Mouse (Mus musculus) gastrocnemius, adult 2 months (tissue): ENCODE measurements around the gene Tmem198. TPM values are rescaled to one million over a fixed set of nuclear protein-coding genes. Genes with fewer than 3 reads are reported as not detected.

Experiments
- DNase-seq: peaks from one replicate; pipeline ENCODE4 v3.0.0; 2022
- H3K27ac ChIP-seq: fragments of 200-600 bp; 2 replicates; pipeline ENCODE4 v1.8.1; 2022; ENCODE audit warnings: mild to moderate bottlenecking
- H3K4me3 ChIP-seq: fragments of 200-600 bp; 2 replicates; pipeline ENCODE4 v1.8.1; 2022; ENCODE audit warnings: mild to moderate bottlenecking, moderate library complexity
- CTCF ChIP-seq: fragments of 200-600 bp; IDR thresholded peaks from 2 replicates; pipeline ENCODE4 v1.8.1; 2022; ENCODE audit warnings: antibody characterized with exemption, mild to moderate bottlenecking, moderate library complexity
- intact Hi-C: fragments of 180-260 bp; cut with DNase I; formaldehyde crosslinking; loops from one replicate; pipeline ENCODE4 v1.15.1; 2025
- total RNA-seq, 2 experiments: library from RNA; stranded (reverse); gene quantifications; 2 replicates each; pipeline ENCODE4 v1.2.3; 2021

Gene Tmem198
- total RNA-seq, 2 experiments from 2014 or later = not detected

GRCm38 (mm10) chr1:75503651-75503980 lies 24.3 kb downstream of the Tmem198 start:
- intact Hi-C loops = no loop called here
- TF ChIP-seq CTCF = no peak
- Histone ChIP-seq H3K27ac (no peak overlapping the region), H3K4me3 (no peak overlapping the region)
- DNase-seq = no peak

DNA sequence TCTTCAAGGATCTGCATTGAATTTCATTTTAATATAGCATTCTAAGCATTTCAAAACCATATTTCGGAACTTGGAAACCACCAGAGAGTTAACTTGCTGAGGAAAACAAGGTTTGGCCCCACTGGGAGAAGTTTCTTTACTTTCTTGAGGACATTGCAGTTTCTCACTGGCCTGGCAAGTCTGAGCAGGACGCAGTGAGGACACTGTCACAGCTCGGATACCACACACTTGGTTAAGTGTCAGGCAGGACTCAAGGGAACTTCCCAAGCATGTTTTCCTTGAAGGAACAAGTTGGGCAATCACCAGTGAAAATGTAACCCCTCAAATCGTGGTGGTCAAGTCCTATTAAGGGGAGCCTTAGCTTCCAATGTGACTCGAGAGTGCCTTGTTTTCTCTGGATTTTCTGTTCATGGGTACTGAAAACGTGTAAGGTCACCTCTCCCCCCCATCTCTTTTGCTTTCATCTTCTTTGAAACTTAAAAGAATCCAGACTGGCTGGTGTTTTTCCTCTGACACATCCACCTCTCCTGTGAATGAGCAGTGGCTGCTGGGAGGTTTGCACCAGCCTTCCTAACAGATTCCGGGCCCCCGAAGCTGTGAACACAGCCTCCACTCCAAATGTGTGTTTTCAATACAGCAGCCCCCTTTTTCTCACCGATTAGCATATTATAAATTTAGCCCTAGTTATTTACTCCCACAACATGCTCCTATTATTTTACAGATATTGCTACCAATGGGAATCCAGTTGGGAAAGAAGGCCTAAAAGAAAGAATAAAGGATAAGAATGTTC lies 25.1 kb downstream of the Tmem198 start:
- intact Hi-C loops = loop anchor here (1.0 to 5.0 kb wide), 2 partner anchors 22 to 43 kb away; partner anchors contain the start of gene Slc4a3
- Histone ChIP-seq H3K4me3 (peak overlapping the region; percentile 82), H3K27ac (peak overlapping the region; percentile 92)
- no peak for DNase-seq
- TF ChIP-seq CTCF = no peak

GRCm38 (mm10) chr1:75505159-75505955 lies 26.0 kb downstream of the Tmem198 start:
- intact Hi-C loops = loop anchor here (5.0 kb wide), 1 partner anchor 42 kb away; the partner anchor contains the start of gene Slc4a3
- peak overlapping the region; percentile 92 for H3K27ac ChIP-seq
- H3K4me3 ChIP-seq = peak overlapping the region; percentile 82
- DNase-seq = peak; percentile 87
- TF ChIP-seq CTCF = no peak

DNA sequence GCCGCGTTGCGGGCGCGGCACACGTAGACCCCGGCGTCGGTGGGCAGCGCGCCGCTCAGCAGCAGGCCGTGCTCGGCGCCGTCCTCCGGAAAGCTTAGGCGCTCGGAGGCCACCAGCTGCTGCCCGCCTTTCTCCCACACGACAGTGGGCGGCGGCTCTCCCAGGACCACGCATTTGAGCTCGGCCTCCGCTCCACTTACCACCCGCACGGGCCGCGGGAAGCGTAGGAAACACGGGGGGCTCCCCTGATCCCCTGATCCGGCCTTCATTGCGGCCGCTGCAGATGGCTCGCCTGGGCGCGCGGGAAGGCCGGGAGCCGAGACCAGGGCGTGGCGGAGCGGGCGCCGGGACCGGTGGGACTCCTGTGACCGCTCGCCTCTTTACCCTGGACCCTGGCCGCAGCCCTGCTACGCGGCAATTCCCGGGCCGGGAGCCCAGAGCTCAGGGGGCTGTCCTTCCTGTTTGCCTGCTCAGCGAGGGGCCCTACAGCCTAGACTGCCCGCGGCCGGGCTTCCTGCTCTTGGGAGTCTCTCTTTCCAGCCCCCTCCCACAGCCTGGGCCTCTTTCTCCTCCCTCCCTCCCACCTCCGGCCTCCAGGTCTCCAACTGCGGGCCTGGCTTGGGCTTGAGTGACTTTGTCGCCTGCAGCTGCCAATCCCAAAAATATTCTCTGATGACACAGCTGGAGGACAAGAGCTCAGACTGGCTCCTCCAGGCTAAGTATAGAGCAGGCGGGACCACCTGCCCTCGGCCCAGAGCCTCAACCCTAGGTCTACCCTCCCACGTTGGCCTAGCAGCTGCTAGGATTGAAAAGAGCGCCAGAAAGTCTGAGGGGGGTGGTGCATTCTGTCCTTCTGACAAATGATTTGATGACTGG lies 26.9 kb downstream of the Tmem198 start, which contains the start of gene Obsl1:
Gene Obsl1 (minus strand): TSS at position 497 of the 876 bp plus-strand sequence.
- Histone ChIP-seq H3K4me3 (peak within 1 kb of the TSS; percentile 82), H3K27ac (peak within 1 kb of the TSS; percentile 92)
- DNase-seq = peak; percentile 84
- intact Hi-C loops = loop anchor here (5.0 kb wide), 1 partner anchor 41 kb away; the partner anchor contains the start of gene Slc4a3
- no peak for TF ChIP-seq CTCF

DNA sequence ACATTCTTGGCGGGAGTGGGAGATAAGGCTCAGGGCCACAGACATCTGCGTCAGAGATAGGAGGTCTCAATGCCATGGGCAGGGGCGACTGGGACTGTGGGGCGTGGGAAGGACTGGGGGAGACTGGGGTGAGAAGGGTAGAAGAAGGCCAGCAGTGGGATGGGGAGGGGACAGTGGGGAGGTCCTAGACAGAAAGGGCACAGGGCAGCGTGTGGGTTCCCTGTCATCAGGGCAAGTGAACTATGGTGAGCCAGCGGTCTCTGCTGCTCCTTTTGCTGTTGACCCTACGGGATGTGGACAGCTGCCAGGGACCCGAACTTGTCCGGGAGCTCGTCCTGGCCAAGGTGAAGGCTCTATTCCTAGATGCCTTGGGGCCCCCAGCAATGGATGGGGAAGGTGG lies 27.7 kb downstream of the Tmem198 start, which contains the start of gene Inha:
Gene Inha (plus strand): TSS at position 72 of the 400 bp plus-strand sequence.
- no peak for TF ChIP-seq CTCF
- Histone ChIP-seq H3K27ac (peak within 1 kb of the TSS; percentile 92), H3K4me3 (peak within 1 kb of the TSS; percentile 82)
- no peak for DNase-seq
- intact Hi-C loops = loop anchor here (5.0 kb wide), 1 partner anchor 40 kb away; the partner anchor contains the start of gene Slc4a3

- Histone ChIP-seq H3K27ac (no peak overlapping the region), H3K4me3 (no peak overlapping the region)
- no peak for DNase-seq
- no peak for TF ChIP-seq CTCF
- intact Hi-C loops = loop anchor here (5.0 kb wide), 1 partner anchor 38 kb away; the partner anchor contains the start of gene Slc4a3
Measured at GRCm38 (mm10) chr1:75509586-75509985, 30.3 kb downstream of the Tmem198 start.

- no peak for TF ChIP-seq CTCF
- intact Hi-C loops = no loop called here
- DNase-seq = no peak
- H3K27ac ChIP-seq = no peak overlapping the region
- H3K4me3 ChIP-seq = no peak overlapping the region
Measured at GRCm38 (mm10) chr1:75510154-75510553, 30.8 kb downstream of the Tmem198 start.

GRCm38 (mm10) chr1:75511437-75512210 lies 32.3 kb downstream of the Tmem198 start:
- intact Hi-C loops = no loop called here
- TF ChIP-seq CTCF = no peak
- Histone ChIP-seq H3K27ac (peak overlapping the region; percentile 63), H3K4me3 (no peak overlapping the region)
- no peak for DNase-seq

DNA sequence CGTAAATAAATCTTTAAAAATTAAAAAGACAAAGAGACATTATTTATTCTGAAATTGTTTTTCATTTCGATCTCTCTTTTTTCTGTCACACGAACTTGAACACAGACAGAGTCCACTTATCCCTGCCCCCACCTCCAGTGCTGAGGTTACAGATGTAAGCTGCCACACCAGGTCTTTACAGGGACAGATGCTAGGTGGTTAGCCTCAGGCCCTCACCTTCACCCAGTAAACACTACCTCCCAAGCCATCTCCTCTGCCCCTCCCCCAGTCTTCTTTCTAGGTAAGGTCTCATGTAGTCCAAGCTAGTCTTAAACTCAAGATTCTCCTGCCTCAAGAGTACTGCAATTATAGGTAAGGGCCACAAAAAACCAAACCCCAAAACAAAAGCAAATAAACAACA lies 33.2 kb downstream of the Tmem198 start:
- intact Hi-C loops = no loop called here
- Histone ChIP-seq H3K27ac (no peak overlapping the region), H3K4me3 (no peak overlapping the region)
- DNase-seq = no peak
- no peak for TF ChIP-seq CTCF

DNA sequence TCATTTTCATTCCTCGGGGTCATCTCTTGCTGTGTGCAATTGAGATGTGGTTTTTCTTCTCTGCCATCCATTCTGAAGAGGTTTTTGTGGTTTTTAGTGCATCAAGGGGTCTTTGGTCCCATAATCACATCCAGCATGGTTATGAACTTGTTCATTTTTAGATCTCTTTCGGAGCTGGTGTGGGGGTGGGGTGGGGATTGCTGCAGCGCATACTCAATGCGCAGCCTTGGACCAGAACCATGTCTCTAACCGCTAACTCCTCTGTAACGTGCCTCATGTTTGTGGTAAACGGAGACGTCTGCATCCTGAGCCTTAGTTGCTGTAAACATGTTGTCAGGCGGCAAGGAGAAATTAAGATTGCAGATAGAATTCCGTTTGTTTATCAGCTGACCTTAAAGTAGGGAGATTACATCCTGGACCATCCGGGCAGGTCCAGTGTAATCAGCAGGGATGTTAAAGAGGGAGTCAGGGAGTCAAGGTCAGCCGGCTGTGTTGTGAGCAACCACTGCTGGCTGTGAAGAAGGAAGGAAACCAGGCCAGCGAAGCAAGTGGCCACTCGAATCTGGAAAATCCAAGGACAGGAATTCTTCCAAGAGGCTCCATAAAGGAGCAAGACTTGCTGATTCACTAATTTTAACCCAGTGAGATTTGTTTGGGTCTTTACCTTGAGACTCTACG lies 37.5 kb downstream of the Tmem198 start:
- no peak for DNase-seq
- no peak for TF ChIP-seq CTCF
- no peak overlapping the region for H3K27ac ChIP-seq
- H3K4me3 ChIP-seq = no peak overlapping the region
- intact Hi-C loops = no loop called here

- H3K4me3 ChIP-seq = no peak overlapping the region
- intact Hi-C loops = no loop called here
- DNase-seq = no peak
- TF ChIP-seq CTCF = no peak
- no peak overlapping the region for H3K27ac ChIP-seq
Measured at GRCm38 (mm10) chr1:75517984-75518383, 38.7 kb downstream of the Tmem198 start.
